ENCODE assay signal across 8 mouse cellular contexts in the genomic region with DNA sequence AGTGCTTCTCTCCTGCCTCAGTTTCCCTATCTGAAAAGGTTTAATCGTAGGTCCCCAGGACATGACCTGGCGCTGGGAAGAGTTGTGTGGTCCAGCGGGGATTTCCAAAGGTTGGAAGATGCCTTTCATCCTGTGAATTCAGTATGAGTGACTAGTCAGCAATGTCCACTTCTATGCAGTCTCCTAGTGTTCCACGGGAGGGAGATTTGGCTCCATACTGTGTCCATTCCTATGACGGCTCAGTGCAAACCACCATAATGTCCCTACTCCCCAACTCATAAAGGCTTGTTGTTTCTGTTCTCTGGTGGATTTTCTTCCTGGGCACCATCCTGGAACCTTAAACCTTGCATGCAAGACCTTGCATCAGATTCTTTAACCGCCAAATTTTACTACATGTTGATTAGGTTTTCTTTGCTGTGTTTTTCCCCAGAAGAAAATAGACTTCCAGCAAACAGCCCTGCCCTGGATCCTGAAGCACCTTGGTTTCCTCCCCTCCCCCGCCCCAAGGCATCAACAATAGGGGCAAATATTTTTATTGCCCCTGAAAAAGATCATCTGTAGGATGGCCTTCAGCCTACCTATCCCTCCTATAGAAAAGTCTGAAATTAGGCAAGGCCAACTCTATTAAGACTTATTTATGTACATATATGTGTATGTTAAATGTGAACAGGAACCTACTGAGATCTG. TPM values are rescaled to one million over a fixed set of nuclear protein-coding genes. Genes with fewer than 3 reads are reported as not detected.
DNase-seq lines count a peak whose midpoint lies in the region; ATAC-seq and TF ChIP-seq lines count a peak whose summit lies in the region.

No protein-coding gene starts in this region.

- peaks cover 24% of the 10 kb centered on the region for H3K4me1 ChIP-seq in hindbrain, embryonic 10.5 days (replicated peaks)
- H3K4me1 ChIP-seq in midbrain, embryonic 11.5 days (ENCODE audit: control insufficient read depth, insufficient read depth, low read length): peaks cover 13% of the 10 kb centered on the region

- H3K36me3 ChIP-seq in hindbrain, embryonic 10.5 days: peaks cover 12% of the 10 kb centered on the region
- 0 out of 2 replicates have a peak, but pooled peaks cover 3% of the 10 kb centered on the region for H3K36me3 ChIP-seq in midbrain, embryonic 11.5 days (ENCODE audit: control insufficient read depth, insufficient read depth, low read length)

- H3K4me3 ChIP-seq in layer of hippocampus, adult 2 months: peak overlapping the region; percentile 100
- H3K4me3 ChIP-seq in hindbrain, embryonic 10.5 days: peak overlapping the region; percentile 94
- peak overlapping the region; percentile 94 for H3K4me3 ChIP-seq in midbrain, embryonic 11.5 days (ENCODE audit: low read depth, low read length)

- DNase-seq in layer of hippocampus, adult 2 months (ENCODE audit: low spot score in 2 of 2): no peak
- no peak for DNase-seq in layer of hippocampus, adult 8-10 months (ENCODE audit: low spot score in 2 of 2)
- DNase-seq in brain, embryonic 14.5 days (ENCODE audit: low read depth): no peak
- DNase-seq in hindbrain, embryonic 10.5 days (ENCODE audit: low spot score): no peak
- DNase-seq in midbrain, embryonic 11.5 days (ENCODE audit: low spot score, missing footprints): no peak
- DNase-seq in Muller cell, postnatal 12 days (ENCODE audit: inconsistent ontology term): no peak
- DNase-seq in layer of hippocampus, adult 9-10 months (ENCODE audit: low spot score): no peak
- no peak for DNase-seq in cerebellum, adult 11 months

- peak overlapping the region; percentile 89 for H3K4me2 ChIP-seq in midbrain, embryonic 11.5 days

- no peak for TF ChIP-seq POLR2A in brain, embryonic 14.5 days (IDR thresholded peaks at IDR 0.05; ENCODE audit: borderline replicate concordance, extremely low read depth, insufficient read depth, insufficient read length, poor library complexity, severe bottlenecking)

- H3K9ac ChIP-seq in midbrain, embryonic 11.5 days (ENCODE audit: low read length): peak overlapping the region; percentile 76

- peak; percentile 59 for TF ChIP-seq CTCF in layer of hippocampus, adult 2 months (conservative IDR thresholded peaks at IDR 0.05)
- TF ChIP-seq CTCF in brain, embryonic 14.5 days (IDR thresholded peaks at IDR 0.05; ENCODE audit: borderline replicate concordance, extremely low read depth, insufficient read depth, insufficient read length): peak; percentile 26; the same call in 1 of the 2 replicates

- 34% methylated on average over 7 of the region's 7 CpGs for WGBS in hindbrain, embryonic 10.5 days
- WGBS in midbrain, embryonic 11.5 days: 35% methylated on average over 7 of the region's 7 CpGs

- peak; percentile 30 for ATAC-seq in midbrain, embryonic 11.5 days (ENCODE audit: low FRiP score)

- no peaks in the 10 kb centered on the region for H3K27me3 ChIP-seq in hindbrain, embryonic 10.5 days (ENCODE audit: insufficient read depth, poor library complexity, severe bottlenecking)
- no peaks in the 10 kb centered on the region for H3K27me3 ChIP-seq in midbrain, embryonic 11.5 days (ENCODE audit: control insufficient read depth, insufficient read depth, low read length)

- peak overlapping the region; percentile 92 for H3K27ac ChIP-seq in layer of hippocampus, adult 2 months
- H3K27ac ChIP-seq in hindbrain, embryonic 10.5 days: peak overlapping the region; percentile 95
- peak overlapping the region; percentile 61; the same call in 1 of the 2 replicates for H3K27ac ChIP-seq in midbrain, embryonic 11.5 days (ENCODE audit: low read depth, low read length)

- no peaks in the 10 kb centered on the region for H3K9me3 ChIP-seq in hindbrain, embryonic 10.5 days
- H3K9me3 ChIP-seq in midbrain, embryonic 11.5 days (ENCODE audit: control insufficient read depth, low read length): no peaks in the 10 kb centered on the region

RNA-seq across cellular contexts. Expression of a gene that starts 22.1 kb away (rescaled TPM):
- total RNA-seq in layer of hippocampus, adult 2 months (2021): 100 to 1,000 TPM; 395 to 419 TPM
- total RNA-seq in layer of hippocampus, adult 8-10 months (2022): 100 to 1,000 TPM; 378 to 407 (median 393) TPM
- polyA plus RNA-seq in brain, embryonic 14.5 days (2012; rRNA removed): 338 and 358 TPM in 2 replicates
- polyA plus RNA-seq in hindbrain, embryonic 10.5 days (2016; fragmentation: Nextera tagmentation; extraction: Ambion mirVana): 177 and 215 TPM in 2 replicates
- 187 and 198 TPM in 2 replicates for polyA plus RNA-seq in midbrain, embryonic 11.5 days (2014; fragmentation: Nextera tagmentation; extraction: Ambion mirVana)

RNA-seq across cellular contexts. Expression of a gene that starts 49.1 kb away (rescaled TPM):
- 10 to 100 TPM; 64.9 to 77.6 TPM for total RNA-seq in layer of hippocampus, adult 2 months (2021)
- total RNA-seq in layer of hippocampus, adult 8-10 months (2022): 10 to 100 TPM; 52.3 to 55.7 (median 52.8) TPM
- 61.5 and 80.8 TPM in 2 replicates for polyA plus RNA-seq in brain, embryonic 14.5 days (2012; rRNA removed)
- 38.7 and 41.6 TPM in 2 replicates for polyA plus RNA-seq in hindbrain, embryonic 10.5 days (2016; fragmentation: Nextera tagmentation; extraction: Ambion mirVana)
- polyA plus RNA-seq in midbrain, embryonic 11.5 days (2014; fragmentation: Nextera tagmentation; extraction: Ambion mirVana): 26.6 and 31.3 TPM in 2 replicates
